ENCODE assay signal across 30 mouse cellular contexts in the genomic region with DNA sequence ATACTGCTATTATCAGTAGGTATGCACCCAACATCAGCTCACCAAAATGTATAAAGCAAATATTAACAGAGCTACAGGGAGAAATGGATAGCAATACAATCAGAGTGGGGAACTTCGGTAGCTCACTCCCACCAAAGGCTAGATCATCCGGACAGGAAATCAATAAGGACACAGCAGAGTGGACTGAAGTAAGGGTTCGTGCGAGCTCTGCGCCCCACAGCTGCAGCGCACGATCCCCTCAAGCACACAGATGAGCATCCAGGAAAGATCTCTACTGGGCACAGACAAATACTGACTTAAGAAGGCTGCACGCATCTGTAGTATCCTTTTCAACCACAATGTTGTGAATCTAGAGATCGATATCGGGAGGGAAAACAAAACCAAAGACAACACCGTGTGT.
A peak's percentile ranks its signal among the peaks of the same experiment; 100 is the strongest.
DNase-seq lines count a peak whose midpoint lies in the region; ATAC-seq and TF ChIP-seq lines count a peak whose summit lies in the region.
"Had no signal": no experiment of that assay in that cellular context is flagged by ENCODE, and none has a peak within 500 bp of the region (broad histone marks: within the 10 kb centered on the region; RNA-seq: fewer than 3 reads in every experiment).

No protein-coding gene starts in this region.

- 0 out of 2 replicates have a peak overlapping the region, but pooled peaks have one; percentile 5 for H3K4me3 ChIP-seq in kidney, adult 2 months (ENCODE audit: insufficient read depth, low read depth, low read length)
- H3K4me3 ChIP-seq in kidney, embryonic 14.5 days (ENCODE audit: low read length): no peak overlapping the region
- H3K4me3 ChIP-seq in liver, embryonic 12.5 days: no peak overlapping the region
- H3K4me3 ChIP-seq: forebrain, embryonic 13.5 days; heart, embryonic 12.5 days; megakaryocyte, embryonic 14.5 days; midbrain, embryonic 15.5 days; neural tube, embryonic 12.5 days had no signal

- 60% methylated on average over 11 of the region's 11 CpGs for WGBS in kidney, adult 2 months
- WGBS in kidney, embryonic 14.5 days: 62% methylated on average over 11 of the region's 11 CpGs
- WGBS in liver, embryonic 12.5 days (ENCODE audit: insufficient replicate concordance): 67% methylated on average over 11 of the region's 11 CpGs

- no peaks in the 10 kb centered on the region for H3K36me3 ChIP-seq in kidney, adult 2 months (ENCODE audit: control insufficient read depth, insufficient read depth, low read length)
- H3K36me3 ChIP-seq in kidney, embryonic 14.5 days (ENCODE audit: control insufficient read depth, insufficient read depth, low read length): no peaks in the 10 kb centered on the region
- H3K36me3 ChIP-seq in liver, embryonic 12.5 days: no peaks in the 10 kb centered on the region
- H3K36me3 ChIP-seq: heart, embryonic 12.5 days; midbrain, embryonic 15.5 days; neural tube, embryonic 12.5 days had no signal

- H3K9me3 ChIP-seq in kidney, embryonic 14.5 days (ENCODE audit: control insufficient read depth, low read length): no peaks in the 10 kb centered on the region
- H3K9me3 ChIP-seq in liver, embryonic 12.5 days (replicated peaks): no peaks in the 10 kb centered on the region
- H3K9me3 ChIP-seq: forebrain, embryonic 13.5 days; heart, embryonic 12.5 days; midbrain, embryonic 15.5 days; neural tube, embryonic 12.5 days had no signal

- no peak for TF ChIP-seq CTCF in kidney, adult 2 months (conservative IDR thresholded peaks at IDR 0.05; ENCODE audit: insufficient read depth, insufficient read length, low read depth, low read length)
- no peak for TF ChIP-seq CTCF in brain, embryonic 14.5 days (IDR thresholded peaks at IDR 0.05; ENCODE audit: borderline replicate concordance, extremely low read depth, insufficient read depth, insufficient read length)

- H3K4me1 ChIP-seq in kidney, adult 2 months (ENCODE audit: control insufficient read depth, insufficient read depth, low read length): 0 out of 2 replicates have a peak, but pooled peaks cover 2% of the 10 kb centered on the region
- 0 out of 2 replicates have a peak, but pooled peaks cover 2% of the 10 kb centered on the region for H3K4me1 ChIP-seq in kidney, embryonic 14.5 days (ENCODE audit: control insufficient read depth, insufficient read depth, low read length)
- no peaks in the 10 kb centered on the region for H3K4me1 ChIP-seq in liver, embryonic 12.5 days
- H3K4me1 ChIP-seq: forebrain, embryonic 13.5 days; heart, embryonic 12.5 days; megakaryocyte, embryonic 14.5 days; midbrain, embryonic 15.5 days; neural tube, embryonic 12.5 days had no signal

- no peak for ATAC-seq in kidney, embryonic 14.5 days (ENCODE audit: low FRiP score, low TSS enrichment)
- no peak for ATAC-seq in liver, embryonic 12.5 days
- ATAC-seq: activated CD4-positive, CD25-positive, alpha-beta regulatory T cell, adult 4 months; CD4-positive, CD25-positive, alpha-beta regulatory T cell, adult 4 months; forebrain, embryonic 13.5 days; hindbrain, embryonic 16.5 days; lung, postnatal 0 days; midbrain, embryonic 15.5 days had no signal

- no peaks in the 10 kb centered on the region for H3K27me3 ChIP-seq in kidney, adult 2 months (replicated peaks; ENCODE audit: control insufficient read depth, insufficient read depth, low read length)
- H3K27me3 ChIP-seq in kidney, embryonic 14.5 days (ENCODE audit: control insufficient read depth, insufficient read depth, low read length): no peaks in the 10 kb centered on the region
- no peaks in the 10 kb centered on the region for H3K27me3 ChIP-seq in liver, embryonic 12.5 days (replicated peaks)
- H3K27me3 ChIP-seq: heart, embryonic 12.5 days; megakaryocyte, embryonic 14.5 days; midbrain, embryonic 15.5 days; neural tube, embryonic 12.5 days had no signal

- TF ChIP-seq POLR2A in kidney, adult 2 months (IDR thresholded peaks at IDR 0.05; ENCODE audit: low read depth, low read length): no peak
- no peak for TF ChIP-seq POLR2A in brain, embryonic 14.5 days (IDR thresholded peaks at IDR 0.05; ENCODE audit: borderline replicate concordance, extremely low read depth, insufficient read depth, insufficient read length, poor library complexity, severe bottlenecking)

- no peak overlapping the region for H3K27ac ChIP-seq in kidney, adult 2 months (ENCODE audit: insufficient read depth, low read depth, low read length)
- no peak overlapping the region for H3K27ac ChIP-seq in kidney, embryonic 14.5 days (ENCODE audit: low read depth, low read length)
- H3K27ac ChIP-seq in liver, embryonic 12.5 days: no peak overlapping the region
- H3K27ac ChIP-seq: forebrain, embryonic 13.5 days; midbrain, embryonic 15.5 days; neural tube, embryonic 12.5 days had no signal

- H3K4me2 ChIP-seq in kidney, embryonic 14.5 days (replicated peaks; ENCODE audit: low read depth, low read length): no peak overlapping the region
- 0 out of 2 replicates have a peak overlapping the region, but pooled peaks have one; percentile 20 for H3K4me2 ChIP-seq in liver, embryonic 12.5 days
- H3K4me2 ChIP-seq: forebrain, embryonic 13.5 days; heart, embryonic 12.5 days; midbrain, embryonic 15.5 days; neural tube, embryonic 12.5 days had no signal

- no peak overlapping the region for H3K9ac ChIP-seq in kidney, embryonic 14.5 days (ENCODE audit: low read depth, low read length)
- no peak overlapping the region for H3K9ac ChIP-seq in liver, embryonic 12.5 days
- H3K9ac ChIP-seq: forebrain, embryonic 13.5 days; heart, embryonic 12.5 days; midbrain, embryonic 15.5 days; neural tube, embryonic 12.5 days had no signal

- DNase-seq in kidney, adult 2 months: no peak
- no peak for DNase-seq in liver
- peak; percentile 3 for DNase-seq in brain, embryonic 14.5 days (ENCODE audit: low read depth)
- no peak for DNase-seq in cerebellum, postnatal 36 days
- DNase-seq in adipocyte (ENCODE audit: low spot score): no peak
- DNase-seq: adrenal gland, adult 8-10 months; cerebellum, adult 8-10 months; cerebellum, postnatal 25 days; gastrocnemius, postnatal 14 days; heart, postnatal 10 days; kidney, adult 18-20 months; layer of hippocampus, postnatal 36 days; left cerebral cortex, postnatal 4 days; lung, adult 18-20 months; lung, postnatal 4 days; right cerebral cortex, adult 18-20 months; spleen, adult 18-20 months; thymus, adult 2 months; thymus, postnatal 36 days had no signal
